Mouse (Mus musculus) MEL (cell line): ENCODE results near the gene Cenpn. TPM values are rescaled to one million over a fixed set of nuclear protein-coding genes. Genes with fewer than 3 reads are reported as not detected.

ENCODE experiments used
- DNase-seq: peaks from one replicate; pipeline ENCODE4 v3.0.0; 2011; ENCODE audit warnings: low read depth, low spot score
- H3K27ac ChIP-seq: 2 replicates; pipeline ENCODE4 v1.5.1; 2012; ENCODE audit warnings: low read depth, mild to moderate bottlenecking, control low read depth, low read length, moderate library complexity; ENCODE audit not compliant: control insufficient read depth
- H3K27me3 ChIP-seq, 2 experiments: fragments of 150-350 bp in 1 of 2; sonication (generic) in 1 of 2; 2 replicates each; pipeline ENCODE4 v1.6.1; 2012; ENCODE audit warnings: low read length in 2 of 2, mild to moderate bottlenecking in 2 of 2, improper control_type of control experiment in 1 of 2, moderate library complexity in 1 of 2; ENCODE audit not compliant: insufficient read depth in 2 of 2, control insufficient read depth in 1 of 2
- H3K36me3 ChIP-seq, 2 experiments: 2 replicates each; pipeline ENCODE4 v1.6.1; 2012 to 2014; ENCODE audit warnings: low read length in 2 of 2, improper control_type of control experiment in 1 of 2, inconsistent platforms in 1 of 2, mild to moderate bottlenecking in 1 of 2; ENCODE audit not compliant: insufficient read depth in 2 of 2, control insufficient read depth in 1 of 2
- H3K4me1 ChIP-seq, 2 experiments: fragments of 150-350 bp in 1 of 2; sonication (generic) in 1 of 2; 2 replicates each; pipeline ENCODE4 v1.6.1; 2012; ENCODE audit warnings: low read length in 2 of 2, improper control_type of control experiment in 1 of 2, mild to moderate bottlenecking in 1 of 2; ENCODE audit not compliant: insufficient read depth in 2 of 2, control insufficient read depth in 1 of 2
- H3K4me3 ChIP-seq, 2 experiments: fragments of 150-350 bp in 1 of 2; sonication (generic) in 1 of 2; 2 replicates each; pipeline ENCODE4 v1.5.1; 2012; ENCODE audit warnings: low read depth in 2 of 2, low read length in 2 of 2, mild to moderate bottlenecking in 2 of 2, moderate library complexity in 2 of 2, control low read depth in 1 of 2, improper control_type of control experiment in 1 of 2; ENCODE audit not compliant: control insufficient read depth in 1 of 2, insufficient read depth in 1 of 2
- H3K79me2 ChIP-seq: 2 replicates; pipeline ENCODE4 v1.6.1; 2012; ENCODE audit warnings: mild to moderate bottlenecking, low read length, moderate library complexity; ENCODE audit not compliant: control insufficient read depth, poor library complexity, insufficient read depth
- H3K9ac ChIP-seq: 2 replicates; pipeline ENCODE4 v1.6.1; 2012; ENCODE audit warnings: low read depth, mild to moderate bottlenecking, control low read depth, low read length, moderate library complexity; ENCODE audit not compliant: control insufficient read depth, poor library complexity, severe bottlenecking
- H3K9me3 ChIP-seq: fragments of 150-350 bp; sonication (generic); replicated peaks from 2 replicates; pipeline ENCODE4 v1.6.1; 2012; ENCODE audit warnings: mild to moderate bottlenecking, low read length, improper control_type of control experiment, moderate library complexity; ENCODE audit not compliant: insufficient read depth
- CHD2 ChIP-seq: IDR thresholded peaks from 2 replicates; pipeline ENCODE4 v1.6.1; 2011; ENCODE audit warnings: low read length, improper control_type of control experiment
- CTCF ChIP-seq, 3 experiments: IDR thresholded peaks in 2 of 3; conservative IDR thresholded peaks in 1 of 3; 2 replicates each; pipeline ENCODE4 v1.5.1; 2011 to 2012; ENCODE audit warnings: low read length in 3 of 3, low read depth in 2 of 3, mild to moderate bottlenecking in 2 of 3, improper control_type of control experiment in 1 of 3, inconsistent platforms in 1 of 3, mixed read lengths in 1 of 3, moderate library complexity in 1 of 3; ENCODE audit not compliant: control insufficient read depth in 1 of 3, insufficient read depth in 1 of 3, poor library complexity in 1 of 3, severe bottlenecking in 1 of 3
- E2F4 ChIP-seq: IDR thresholded peaks from 2 replicates; pipeline ENCODE4 v1.6.1; 2011; ENCODE audit warnings: low read depth, low read length, improper control_type of control experiment, borderline replicate concordance
- EP300 ChIP-seq, 2 experiments: IDR thresholded peaks; 2 replicates each; pipeline ENCODE4 v1.6.1; 2011; ENCODE audit warnings: improper control_type of control experiment in 2 of 2, low read length in 2 of 2, low read depth in 1 of 2, mild to moderate bottlenecking in 1 of 2
- ETS1 ChIP-seq: IDR thresholded peaks from 2 replicates; pipeline ENCODE4 v1.6.1; 2012; ENCODE audit warnings: low read depth, mild to moderate bottlenecking, inconsistent platforms, low read length, improper control_type of control experiment, moderate library complexity
- GABPA ChIP-seq: IDR thresholded peaks from 2 replicates; pipeline ENCODE4 v1.6.1; 2012; ENCODE audit warnings: low read depth, mild to moderate bottlenecking, inconsistent platforms, low read length, improper control_type of control experiment, moderate library complexity
- GATA1 ChIP-seq: IDR thresholded peaks from 2 replicates; pipeline ENCODE4 v1.6.1; 2011; ENCODE audit warnings: low read depth, low read length, improper control_type of control experiment
- HCFC1 ChIP-seq: IDR thresholded peaks from 2 replicates; pipeline ENCODE4 v1.6.1; 2012; ENCODE audit warnings: low read depth, mild to moderate bottlenecking, inconsistent platforms, low read length, improper control_type of control experiment, moderate library complexity
- KAT2A ChIP-seq: conservative IDR thresholded peaks from 2 replicates; pipeline ENCODE4 v1.6.1; 2012; ENCODE audit warnings: low read depth, low read length, improper control_type of control experiment, inconsistent platforms
- MAFK ChIP-seq: IDR thresholded peaks from 2 replicates; pipeline ENCODE4 v1.6.1; 2011; ENCODE audit warnings: low read depth, mild to moderate bottlenecking, low read length, improper control_type of control experiment, borderline replicate concordance
- MAZ ChIP-seq: IDR thresholded peaks from 2 replicates; pipeline ENCODE4 v1.6.1; 2012; ENCODE audit warnings: low read depth, mild to moderate bottlenecking, inconsistent platforms, low read length, improper control_type of control experiment
- MEF2A ChIP-seq: IDR thresholded peaks from 2 replicates; pipeline ENCODE4 v1.6.1; 2014; ENCODE audit warnings: low read depth, mild to moderate bottlenecking, inconsistent platforms, low read length, improper control_type of control experiment; ENCODE audit not compliant: poor library complexity, insufficient replicate concordance, severe bottlenecking; ENCODE audit errors: extremely low read depth
- MXI1 ChIP-seq: IDR thresholded peaks from 2 replicates; pipeline ENCODE4 v1.6.1; 2011; ENCODE audit warnings: mild to moderate bottlenecking, low read depth, low read length, improper control_type of control experiment
- MYC ChIP-seq: IDR thresholded peaks from 2 replicates; pipeline ENCODE4 v1.6.1; 2011; ENCODE audit warnings: low read depth, mild to moderate bottlenecking, low read length, improper control_type of control experiment, moderate library complexity
- NELFE ChIP-seq: IDR thresholded peaks from 2 replicates; pipeline ENCODE4 v1.6.1; 2011; ENCODE audit warnings: low read depth, low read length, improper control_type of control experiment
- POLR2A ChIP-seq, 2 experiments: IDR thresholded peaks; 2 replicates each; pipeline ENCODE4 v1.6.1; 2011 to 2012; ENCODE audit warnings: low read length in 2 of 2, mild to moderate bottlenecking in 2 of 2, control low read depth in 1 of 2, improper control_type of control experiment in 1 of 2, low read depth in 1 of 2, moderate library complexity in 1 of 2; ENCODE audit not compliant: control insufficient read depth in 1 of 2, insufficient read depth in 1 of 2, poor library complexity in 1 of 2
- POLR2AphosphoS5 ChIP-seq: IDR thresholded peaks from 2 replicates; pipeline ENCODE4 v1.6.1; 2012; ENCODE audit warnings: low read depth, borderline replicate concordance, mild to moderate bottlenecking, inconsistent platforms, low read length, moderate library complexity, mixed read lengths
- SIN3A ChIP-seq: IDR thresholded peaks from 2 replicates; pipeline ENCODE4 v1.6.1; 2012; ENCODE audit warnings: low read length, improper control_type of control experiment, inconsistent platforms
- SMC3 ChIP-seq: IDR thresholded peaks from 2 replicates; pipeline ENCODE4 v1.6.1; 2011; ENCODE audit warnings: low read depth, low read length, improper control_type of control experiment
- TAL1 ChIP-seq: IDR thresholded peaks from 2 replicates; pipeline ENCODE4 v1.6.1; 2012; ENCODE audit warnings: mild to moderate bottlenecking, inconsistent platforms, low read length, moderate library complexity, mixed read lengths
- TBP ChIP-seq: IDR thresholded peaks from 2 replicates; pipeline ENCODE4 v1.8.0; 2011; ENCODE audit warnings: low read depth, low read length, improper control_type of control experiment
- TCF12 ChIP-seq: IDR thresholded peaks from 2 replicates; pipeline ENCODE4 v1.6.1; 2014; ENCODE audit warnings: low read depth, mild to moderate bottlenecking, inconsistent platforms, low read length, improper control_type of control experiment, moderate library complexity
- UBTF ChIP-seq: IDR thresholded peaks from 2 replicates; pipeline ENCODE4 v1.6.1; 2012; ENCODE audit warnings: low read depth, mild to moderate bottlenecking, inconsistent platforms, low read length, improper control_type of control experiment, moderate library complexity, borderline replicate concordance; ENCODE audit not compliant: insufficient read depth
- USF1 ChIP-seq: IDR thresholded peaks from 2 replicates; pipeline ENCODE4 v1.6.1; 2014; ENCODE audit warnings: low read depth, mild to moderate bottlenecking, inconsistent platforms, low read length, improper control_type of control experiment, moderate library complexity
- USF2 ChIP-seq, 2 experiments: IDR thresholded peaks; 2 replicates each; pipeline ENCODE4 v1.6.1; 2011 to 2012; ENCODE audit warnings: improper control_type of control experiment in 2 of 2, low read length in 2 of 2, borderline replicate concordance in 1 of 2, inconsistent platforms in 1 of 2, low read depth in 1 of 2, mild to moderate bottlenecking in 1 of 2; ENCODE audit not compliant: insufficient read depth in 1 of 2
- ZC3H11A ChIP-seq: IDR thresholded peaks from 2 replicates; pipeline ENCODE4 v1.6.1; 2012; ENCODE audit warnings: low read depth, mild to moderate bottlenecking, inconsistent platforms, low read length, improper control_type of control experiment
- ZMIZ1 ChIP-seq: IDR thresholded peaks from 2 replicates; pipeline ENCODE4 v1.6.1; 2012; ENCODE audit warnings: low read depth, mild to moderate bottlenecking, inconsistent platforms, low read length, improper control_type of control experiment, moderate library complexity
- ZNF384 ChIP-seq: IDR thresholded peaks from 2 replicates; pipeline ENCODE4 v1.6.1; 2012; ENCODE audit warnings: low read depth, mild to moderate bottlenecking, inconsistent platforms, low read length, improper control_type of control experiment
- polyA plus RNA-seq, 2 experiments: library from polyadenylated mRNA; stranded (reverse) in 1 of 2; unstranded in 1 of 2; fragments of >175 nt in 1 of 2; fragments of >200 nt in 1 of 2; gene quantifications; 2 replicates each; pipeline versions ENCODE4 v1.2.1 to v1.2.4; 2012; ENCODE audit warnings: low replicate concordance in 2 of 2, low read depth in 1 of 2; ENCODE audit not compliant: insufficient read length in 2 of 2, insufficient read depth in 1 of 2, missing spikeins in 1 of 2
- total RNA-seq: library from RNA; depleted of rRNA; stranded (reverse); fragments of 300-350 nt; gene quantifications from 2 replicates; pipeline ENCODE4 v1.2.3, GENCODE M21; 2012

Cenpn gene
- total and polyA plus RNA-seq, 3 experiments = 41.8 to 59.5 TPM; not detected in 1

GRCm38 (mm10) chr8:116934976-116935375, 13.4 kb downstream of the Cenpn start:
- Histone ChIP-seq H3K9ac (no peak overlapping the region), H3K27me3 (no peaks in the 10 kb centered on the region), H3K79me2 (no peaks in the 10 kb centered on the region), H3K36me3 (peaks cover 0 to 20% of the 10 kb centered on the region in 2 experiments; a peak in 2 of 4 replicates), H3K4me1 (no peaks in the 10 kb centered on the region), H3K4me3 (no peak overlapping the region), H3K9me3 (no peaks in the 10 kb centered on the region), H3K27ac (no peak overlapping the region)
- no peak for DNase-seq
- TF ChIP-seq SIN3A (no peak), ZNF384 (no peak), ZC3H11A (no peak), MAZ (no peak), SMC3 (no peak), UBTF (no peak), NELFE (no peak), CHD2 (no peak), HCFC1 (no peak), ETS1 (no peak), MAFK (no peak), TAL1 (no peak), TBP (no peak), KAT2A (no peak), MYC (no peak), MXI1 (no peak), GATA1 (no peak), GABPA (no peak)

DNA sequence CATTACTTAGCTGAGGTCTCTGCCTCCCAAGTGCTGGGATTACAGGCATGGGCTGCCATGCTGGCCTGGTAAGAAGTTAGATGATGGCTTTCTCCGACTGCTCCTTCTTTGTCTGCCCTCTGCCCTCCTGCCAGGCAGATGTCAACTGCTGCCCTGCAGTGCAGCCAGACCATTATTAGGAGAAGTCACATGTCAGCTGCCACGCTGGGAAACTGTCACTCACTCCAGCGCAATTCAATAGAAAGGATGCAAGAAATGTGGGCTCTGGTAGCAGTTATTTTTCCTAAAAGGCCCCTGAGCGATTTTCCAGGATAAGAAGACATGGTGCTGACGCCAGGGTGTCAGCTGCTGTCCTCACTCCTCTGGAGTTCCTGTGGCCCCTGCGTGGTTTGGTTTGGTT, 14.0 kb downstream of the Cenpn start:
- H3K4me3 ChIP-seq = no peak overlapping the region
- H3K9me3 ChIP-seq = no peaks in the 10 kb centered on the region
- H3K27me3 ChIP-seq = no peaks in the 10 kb centered on the region
- H3K27ac ChIP-seq = no peak overlapping the region
- no peak overlapping the region for H3K9ac ChIP-seq
- TF ChIP-seq CTCF (IDR thresholded peaks at IDR 0.05 in 2 of 3, conservative IDR thresholded peaks at IDR 0.05 in 1 of 3; ENCODE audit: control insufficient read depth in 1 of 3, insufficient read depth in 1 of 3, low read depth in 2 of 3, low read length in 3 of 3, poor library complexity in 1 of 3, severe bottlenecking in 1 of 3) (no peak), POLR2AphosphoS5 (no peak), SMC3 (no peak), MEF2A (no peak), NELFE (no peak), USF2 (IDR thresholded peaks at IDR 0.05; ENCODE audit: borderline replicate concordance in 1 of 2, insufficient read depth in 1 of 2, low read depth in 1 of 2, low read length in 2 of 2) (no peak), E2F4 (no peak), EP300 (IDR thresholded peaks at IDR 0.05; ENCODE audit: low read depth in 1 of 2, low read length in 2 of 2) (no peak), SIN3A (no peak), TCF12 (no peak), USF1 (no peak), HCFC1 (no peak), POLR2A (IDR thresholded peaks at IDR 0.05; ENCODE audit: control insufficient read depth in 1 of 2, insufficient read depth in 1 of 2, low read depth in 1 of 2, low read length in 2 of 2, poor library complexity in 1 of 2) (no peak), ZC3H11A (no peak), TBP (no peak), ZMIZ1 (no peak)
- DNase-seq = no peak
- no peaks in the 10 kb centered on the region for H3K79me2 ChIP-seq
- peaks cover 0 to 20% of the 10 kb centered on the region in 2 experiments; a peak in 2 of 4 replicates for H3K36me3 ChIP-seq
- H3K4me1 ChIP-seq = no peaks in the 10 kb centered on the region
